Mouse (Mus musculus): ENCODE measurements around the gene Fam71e2. TPM values are rescaled to one million over a fixed set of nuclear protein-coding genes. Genes with fewer than 3 reads are reported as not detected.

Gene Fam71e2
- polyA plus RNA-seq, 1 experiment from 2014 or later = not detected

DNA sequence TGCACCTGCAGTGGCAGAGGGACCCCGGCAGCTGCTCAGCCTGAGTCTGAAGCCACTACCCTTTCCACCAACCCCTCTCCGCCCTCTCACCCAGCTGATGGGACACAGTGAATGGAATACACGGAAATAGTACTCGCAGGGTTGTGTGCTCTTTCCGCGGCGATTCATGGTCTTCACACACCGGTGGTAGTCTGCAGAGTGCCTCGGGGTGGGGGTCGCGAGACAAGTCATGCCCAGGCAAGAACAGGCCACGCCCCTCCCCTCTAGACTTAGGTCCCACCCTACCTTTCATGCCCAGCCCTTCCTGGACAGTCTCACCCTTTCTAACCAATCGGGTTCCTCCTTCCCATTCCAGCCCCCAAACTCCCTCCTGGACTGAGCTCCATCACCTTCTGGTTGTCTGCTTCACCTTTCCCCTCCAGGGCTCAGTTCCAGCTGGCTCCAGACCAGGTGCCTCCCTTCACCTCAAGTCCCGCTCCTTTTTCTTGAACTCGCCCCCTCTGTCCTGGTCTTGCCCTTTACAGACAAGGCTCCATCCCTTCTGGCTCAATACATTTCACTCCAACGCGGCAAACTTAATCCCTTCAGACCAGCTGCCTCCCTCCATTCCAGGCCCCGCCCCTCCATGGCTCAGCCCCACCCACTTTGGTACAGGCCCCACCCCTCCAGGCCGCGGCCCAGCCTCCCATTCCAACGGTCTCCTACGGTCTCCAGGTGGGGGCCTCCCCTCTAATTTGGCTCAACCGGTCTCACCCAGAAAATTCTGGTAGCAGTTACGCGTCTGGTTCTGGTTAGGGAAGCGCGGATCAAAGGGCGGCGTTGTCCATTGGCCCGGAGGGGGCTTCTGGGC lies 18.9 kb downstream of the Fam71e2 start:
- Histone ChIP-seq H3K9ac (peak overlapping the region; percentile 13; the same call in 1 of the 2 replicates), H3K27me3 (ENCODE audit: insufficient read depth, low read length) (no peaks in the 10 kb centered on the region), H3K4me2 (peak overlapping the region; percentile 60), H3K4me3 (ENCODE audit: low read depth, low read length) (peak overlapping the region; percentile 41), H3K27ac (ENCODE audit: low read depth) (0 out of 2 replicates have a peak overlapping the region, but pooled peaks have one; percentile 22), H3K36me3 (ENCODE audit: insufficient read depth) (peaks cover under 1% of the 10 kb centered on the region; the same call in 1 of the 2 replicates), H3K4me1 (ENCODE audit: insufficient read depth) (peaks cover 3% of the 10 kb centered on the region; the same call in 1 of the 2 replicates), H3K9me3 (ENCODE audit: low read depth, low read length) (no peaks in the 10 kb centered on the region)
- WGBS = 2% methylated on average over 29 of the region's 30 CpGs
- no peak for TF ChIP-seq CTCF (IDR thresholded peaks at IDR 0.05; ENCODE audit: low read depth)
- peak; percentile 41 for DNase-seq
- peak; percentile 81 for ATAC-seq (ENCODE audit: insufficient read depth)

GRCm38 (mm10) chr7:4749169-4749568 lies 21.9 kb downstream of the Fam71e2 start:
- ATAC-seq (ENCODE audit: insufficient read depth) (no peak), DNase-seq (no peak)
- Histone ChIP-seq H3K9ac (no peak overlapping the region), H3K27me3 (ENCODE audit: insufficient read depth, low read length) (no peaks in the 10 kb centered on the region), H3K27ac (ENCODE audit: low read depth) (no peak overlapping the region), H3K36me3 (ENCODE audit: insufficient read depth) (peaks cover 22% of the 10 kb centered on the region), H3K4me3 (ENCODE audit: low read depth, low read length) (no peak overlapping the region), H3K9me3 (ENCODE audit: low read depth, low read length) (no peaks in the 10 kb centered on the region), H3K4me1 (ENCODE audit: insufficient read depth) (peaks cover 3% of the 10 kb centered on the region; the same call in 1 of the 2 replicates), H3K4me2 (no peak overlapping the region)
- TF ChIP-seq CTCF (IDR thresholded peaks at IDR 0.05; ENCODE audit: low read depth) = no peak
- WGBS = 78% methylated on average over 2 of the region's 2 CpGs

- TF ChIP-seq CTCF (IDR thresholded peaks at IDR 0.05; ENCODE audit: low read depth) = no peak
- WGBS = 69% methylated on average over 4 of the region's 4 CpGs
- no peak for DNase-seq
Observed at GRCm38 (mm10) chr7:4748321-4748720, 22.8 kb downstream of the Fam71e2 start.

GRCm38 (mm10) chr7:4747156-4747899 lies 23.8 kb downstream of the Fam71e2 start:
- ATAC-seq (ENCODE audit: insufficient read depth) (no peak), DNase-seq (no peak)
- H3K27me3 ChIP-seq (ENCODE audit: insufficient read depth, low read length) = no peaks in the 10 kb centered on the region
- H3K9ac ChIP-seq = no peak overlapping the region
- TF ChIP-seq CTCF (IDR thresholded peaks at IDR 0.05; ENCODE audit: low read depth) = no peak
- 59% methylated on average over 9 of the region's 9 CpGs for WGBS
- no peaks in the 10 kb centered on the region for H3K9me3 ChIP-seq (ENCODE audit: low read depth, low read length)
- peaks cover 3% of the 10 kb centered on the region; the same call in 1 of the 2 replicates for H3K4me1 ChIP-seq (ENCODE audit: insufficient read depth)
- no peak overlapping the region for H3K27ac ChIP-seq (ENCODE audit: low read depth)
- no peak overlapping the region for H3K4me3 ChIP-seq (ENCODE audit: low read depth, low read length)
- no peak overlapping the region for H3K4me2 ChIP-seq
- peaks cover 36% of the 10 kb centered on the region for H3K36me3 ChIP-seq (ENCODE audit: insufficient read depth)

More at GRCm38 (mm10) chr7:4748321-4748720, 22.8 kb downstream of the Fam71e2 start:
- peaks cover 27% of the 10 kb centered on the region for H3K36me3 ChIP-seq (ENCODE audit: insufficient read depth)
- H3K9me3 ChIP-seq (ENCODE audit: low read depth, low read length) = no peaks in the 10 kb centered on the region
- H3K4me3 ChIP-seq (ENCODE audit: low read depth, low read length) = no peak overlapping the region
- H3K27ac ChIP-seq (ENCODE audit: low read depth) = no peak overlapping the region; the same call in 1 of the 2 replicates
- H3K4me1 ChIP-seq (ENCODE audit: insufficient read depth) = peaks cover 3% of the 10 kb centered on the region; the same call in 1 of the 2 replicates
- no peak overlapping the region for H3K9ac ChIP-seq
- no peak overlapping the region for H3K4me2 ChIP-seq
- no peak for ATAC-seq (ENCODE audit: insufficient read depth)
- H3K27me3 ChIP-seq (ENCODE audit: insufficient read depth, low read length) = no peaks in the 10 kb centered on the region

GRCm38 (mm10) chr7:4746326-4746980 lies 24.6 kb downstream of the Fam71e2 start:
- ATAC-seq (ENCODE audit: insufficient read depth) (no peak), DNase-seq (no peak)
- 85% methylated on average over 22 of the region's 22 CpGs for WGBS
- H3K9me3 ChIP-seq (ENCODE audit: low read depth, low read length) = no peaks in the 10 kb centered on the region
- no peak overlapping the region for H3K4me3 ChIP-seq (ENCODE audit: low read depth, low read length)
- no peaks in the 10 kb centered on the region for H3K4me1 ChIP-seq (ENCODE audit: insufficient read depth)
- TF ChIP-seq CTCF (IDR thresholded peaks at IDR 0.05; ENCODE audit: low read depth) = no peak
- no peak overlapping the region for H3K4me2 ChIP-seq
- H3K36me3 ChIP-seq (ENCODE audit: insufficient read depth) = peaks cover 39% of the 10 kb centered on the region
- H3K9ac ChIP-seq = no peak overlapping the region
- H3K27ac ChIP-seq (ENCODE audit: low read depth) = no peak overlapping the region
- H3K27me3 ChIP-seq (ENCODE audit: insufficient read depth, low read length) = no peaks in the 10 kb centered on the region

GRCm38 (mm10) chr7:4744886-4745285 lies 26.2 kb downstream of the Fam71e2 start:
- no peaks in the 10 kb centered on the region for H3K4me1 ChIP-seq (ENCODE audit: insufficient read depth)
- ATAC-seq (ENCODE audit: insufficient read depth) (no peak), DNase-seq (no peak)
- no peak for TF ChIP-seq CTCF (IDR thresholded peaks at IDR 0.05; ENCODE audit: low read depth)
- no peaks in the 10 kb centered on the region for H3K9me3 ChIP-seq (ENCODE audit: low read depth, low read length)
- H3K36me3 ChIP-seq (ENCODE audit: insufficient read depth) = peaks cover 39% of the 10 kb centered on the region
- H3K4me3 ChIP-seq (ENCODE audit: low read depth, low read length) = no peak overlapping the region
- no peak overlapping the region for H3K27ac ChIP-seq (ENCODE audit: low read depth)
- no peak overlapping the region for H3K9ac ChIP-seq
- WGBS = 96% methylated on average over 6 of the region's 6 CpGs
- H3K27me3 ChIP-seq (ENCODE audit: insufficient read depth, low read length) = no peaks in the 10 kb centered on the region
- H3K4me2 ChIP-seq = no peak overlapping the region
